Mouse (Mus musculus) cerebellum, adult 9-10 months (tissue): ENCODE data around the gene Entpd4b.
"Not testable (repeated sequence)": the region's sequence is repeated elsewhere in the genome, so short reads cannot be mapped to it uniquely, and the experiment has no call there.

Experiments
- DNase-seq: peaks from one replicate; pipeline ENCODE4 v3.0.0; 2022

Gene Entpd4b

DNA sequence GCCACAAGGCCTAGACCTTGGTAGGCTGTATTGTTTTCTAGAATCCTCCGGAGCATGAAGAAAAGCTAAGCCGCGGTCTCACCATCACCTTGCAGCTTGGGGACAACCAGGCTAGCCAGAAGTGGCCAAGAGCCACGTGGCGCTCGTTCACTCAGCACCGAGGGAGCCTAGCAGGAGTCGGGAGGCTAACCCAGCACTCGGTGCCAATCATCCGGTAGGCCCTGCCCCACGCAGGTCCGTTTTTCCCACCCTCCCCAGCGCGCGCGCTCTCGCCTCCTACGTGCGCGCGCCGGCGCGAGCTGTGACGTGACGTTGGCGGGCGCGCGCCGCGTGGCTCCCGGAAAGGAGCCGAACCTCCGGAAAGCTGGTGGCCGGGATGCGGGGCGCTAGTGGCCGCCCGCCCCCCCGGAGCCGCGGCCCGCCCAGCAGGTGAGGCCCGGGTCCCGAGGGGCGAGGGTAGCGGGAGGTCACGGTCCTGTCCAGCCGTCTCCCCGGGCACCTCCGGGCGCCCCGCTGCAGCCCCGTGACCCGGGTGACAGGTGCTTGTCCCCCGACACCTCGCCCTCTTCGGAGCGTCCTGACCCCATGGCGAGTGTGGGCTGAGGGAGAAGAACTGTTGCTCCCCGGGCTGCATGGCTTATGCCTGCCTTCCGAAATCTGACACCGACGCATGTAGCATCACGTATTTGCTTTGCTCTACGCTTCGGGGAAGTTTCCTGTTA is at the start of gene Entpd4b:
Gene Entpd4b, plus strand, starts transcription at position 315 of the 722 bp plus-strand sequence.
- not testable (repeated sequence) for DNase-seq

DNA sequence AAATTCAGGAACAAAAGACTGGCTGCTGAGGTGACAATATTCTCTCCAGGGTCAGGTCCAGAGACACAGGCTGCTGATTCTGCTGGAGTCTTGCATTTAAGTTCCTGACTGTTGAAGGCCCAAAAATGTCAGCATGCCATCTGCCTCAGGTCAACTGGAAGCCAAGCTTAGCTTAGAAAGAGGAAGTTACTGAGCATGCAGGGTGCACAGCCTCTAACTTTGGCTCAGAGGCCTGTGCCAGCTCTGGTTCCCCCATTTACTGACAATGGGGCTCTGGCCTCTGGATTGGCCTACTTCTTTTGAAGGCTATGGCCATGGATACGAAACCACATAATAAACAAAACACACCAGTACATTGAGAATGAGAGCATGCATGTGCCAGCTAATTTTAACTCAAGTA is 48.2 kb upstream of the Entpd4b start:
- DNase-seq: not testable (repeated sequence)

DNA sequence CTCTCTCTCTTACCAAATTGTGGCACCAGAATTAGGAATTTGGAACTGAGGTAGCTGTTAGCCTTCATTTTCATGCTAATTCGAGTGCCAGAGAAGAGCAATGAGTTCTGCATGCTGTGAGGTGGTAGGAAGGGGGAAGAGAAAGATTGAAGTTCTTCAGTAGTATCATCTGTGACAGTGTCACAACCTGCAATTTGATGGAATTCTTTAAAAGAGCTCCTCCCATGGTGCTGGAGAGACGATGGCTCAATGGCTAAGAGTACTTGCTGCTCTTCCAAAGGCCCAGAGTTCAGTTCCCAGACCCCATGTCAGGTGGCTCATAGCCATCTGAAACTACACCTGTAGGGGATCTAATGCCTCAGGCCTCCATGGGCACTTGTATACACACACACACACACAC is 42.8 kb upstream of the Entpd4b start, which contains the start of gene Gm27179:
Gene Gm27179, minus strand, starts transcription at position 101 of the 400 bp plus-strand sequence.
- DNase-seq: not testable (repeated sequence)

DNA sequence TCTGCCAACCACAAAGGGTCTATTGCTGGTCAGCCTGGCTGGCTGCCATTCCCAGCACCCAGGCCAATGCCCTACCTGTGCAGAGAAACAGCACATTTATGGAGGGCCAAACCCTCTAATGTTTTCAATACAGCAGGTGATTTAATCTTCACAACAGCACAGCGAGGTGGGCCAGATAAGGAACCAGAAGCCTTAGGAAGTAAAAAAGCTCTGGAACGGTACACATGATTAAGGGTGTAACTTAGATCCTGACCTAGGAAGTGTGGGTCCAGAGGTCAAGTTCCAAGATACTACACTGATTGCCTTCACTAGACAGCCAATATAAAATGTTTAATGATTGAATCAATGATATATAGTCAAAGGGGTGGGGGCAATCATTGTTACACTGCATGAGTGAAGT is 34.4 kb upstream of the Entpd4b start:
- DNase-seq: not testable (repeated sequence)

DNA sequence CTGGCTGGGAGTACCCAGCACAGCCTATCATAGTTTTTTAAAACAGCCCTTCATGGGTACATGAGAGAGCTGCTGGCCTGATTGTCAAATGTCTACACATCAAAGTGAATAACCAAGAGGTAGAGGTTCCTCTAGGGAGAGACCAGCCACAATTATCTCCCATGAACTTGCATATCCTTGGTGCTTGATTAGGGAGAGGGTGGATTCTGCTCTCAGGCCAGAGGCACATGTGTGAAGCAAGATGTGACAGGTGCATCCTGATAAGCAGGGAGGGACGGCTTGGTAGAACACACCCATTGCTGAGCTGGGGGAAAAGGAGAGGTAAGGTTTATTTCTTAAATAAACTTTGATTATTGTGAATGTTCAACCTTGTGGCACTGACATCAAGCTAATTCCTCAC is 32.2 kb upstream of the Entpd4b start:
- DNase-seq: not testable (repeated sequence)

DNA sequence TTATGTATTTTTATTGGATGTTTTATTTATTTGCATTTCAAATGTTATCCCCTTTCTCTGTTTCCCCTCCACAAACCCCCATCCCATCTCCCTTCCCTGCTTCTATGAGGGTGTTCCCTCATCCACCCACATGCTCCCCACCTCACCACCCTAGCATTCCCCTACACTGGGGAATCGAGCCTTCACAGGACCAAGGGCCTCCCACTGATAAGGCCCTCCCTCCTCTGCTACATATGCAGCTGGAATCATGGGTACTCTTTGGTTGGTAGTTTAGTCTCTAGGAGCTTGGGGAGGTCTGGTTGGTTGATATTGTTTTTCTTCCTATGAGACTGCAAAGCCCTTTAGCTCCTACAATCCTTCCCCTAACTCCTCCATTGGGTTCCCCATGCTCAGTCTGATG is 29.0 kb upstream of the Entpd4b start:
- DNase-seq: not testable (repeated sequence)

DNA sequence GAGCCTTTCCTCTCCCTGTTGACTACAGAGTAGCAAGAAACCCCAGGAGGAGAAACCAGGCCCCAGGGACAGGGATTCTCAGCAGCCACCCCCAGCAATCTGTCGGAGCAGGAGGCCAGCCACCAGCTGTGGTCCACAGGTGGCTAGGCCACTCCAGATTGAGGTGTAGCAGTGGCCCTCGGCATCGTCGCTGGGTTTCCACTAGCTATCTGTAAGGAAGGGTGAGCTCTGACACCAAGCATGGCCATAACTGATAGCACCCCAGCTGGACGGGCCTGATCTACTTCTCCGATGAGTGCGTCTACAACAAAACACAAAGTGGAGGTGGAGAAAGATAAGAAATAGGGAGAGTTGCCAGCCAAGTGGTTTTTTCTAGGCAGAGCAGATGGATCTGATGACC is 18.7 kb upstream of the Entpd4b start:
- not testable (repeated sequence) for DNase-seq

DNA sequence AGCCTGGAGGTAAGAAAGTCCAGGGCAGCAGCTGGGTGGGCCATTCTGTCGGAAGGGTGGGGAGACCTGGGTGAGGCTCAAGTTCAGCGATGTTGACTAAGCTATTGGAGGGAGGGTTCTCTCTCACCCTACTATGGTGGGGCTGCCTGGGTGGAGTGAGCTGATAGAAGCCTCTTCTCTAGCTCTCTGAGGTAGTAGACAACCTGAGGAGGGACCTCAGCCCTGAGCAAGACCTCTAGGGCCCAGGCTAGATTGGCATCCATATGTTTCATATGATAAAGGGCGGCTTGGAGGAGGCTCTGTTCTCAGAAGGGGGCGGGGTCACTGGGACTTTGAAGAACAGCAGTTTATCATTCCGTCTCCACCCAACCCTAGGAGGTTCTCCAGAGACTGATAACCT is 15.1 kb upstream of the Entpd4b start:
- not testable (repeated sequence) for DNase-seq

DNA sequence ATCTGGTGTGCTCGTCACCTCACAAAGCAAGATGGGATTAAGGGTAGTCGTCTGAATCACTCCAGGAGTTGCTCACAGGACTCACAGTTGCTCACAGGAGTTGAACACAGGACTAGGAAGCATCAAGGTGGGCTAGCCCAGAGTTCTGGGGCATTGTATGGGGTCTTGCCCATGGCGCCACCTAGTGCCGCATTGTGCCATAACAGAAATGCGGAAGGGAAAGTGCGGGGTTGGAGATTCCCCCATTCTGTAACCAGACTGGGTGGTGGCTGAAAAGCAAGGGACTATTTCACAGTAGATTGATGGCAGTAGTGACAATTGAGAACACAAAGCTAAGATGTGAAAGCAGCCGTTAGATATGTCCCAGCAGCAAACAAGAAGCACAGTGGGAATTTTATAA is 12.5 kb upstream of the Entpd4b start:
- DNase-seq: not testable (repeated sequence)

DNA sequence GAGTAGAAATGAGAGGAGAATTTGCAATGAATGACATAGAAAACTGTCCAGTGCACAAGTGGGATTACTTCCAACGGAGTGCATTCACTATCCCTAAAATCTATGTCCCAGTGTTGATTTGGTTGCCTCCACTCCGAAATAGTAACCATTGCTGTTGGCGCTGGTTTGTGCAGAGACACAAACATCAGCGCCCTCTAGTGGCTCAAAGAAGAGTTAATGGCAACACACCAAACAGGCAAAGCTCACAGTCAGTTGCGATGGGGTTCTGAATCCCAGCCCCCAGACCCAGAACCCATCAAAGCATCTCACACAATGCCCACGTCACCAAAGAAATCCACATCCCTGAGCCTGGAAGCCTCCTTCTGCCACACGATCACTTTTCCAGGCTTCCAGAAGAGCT is 11.2 kb upstream of the Entpd4b start:
- not testable (repeated sequence) for DNase-seq

DNA sequence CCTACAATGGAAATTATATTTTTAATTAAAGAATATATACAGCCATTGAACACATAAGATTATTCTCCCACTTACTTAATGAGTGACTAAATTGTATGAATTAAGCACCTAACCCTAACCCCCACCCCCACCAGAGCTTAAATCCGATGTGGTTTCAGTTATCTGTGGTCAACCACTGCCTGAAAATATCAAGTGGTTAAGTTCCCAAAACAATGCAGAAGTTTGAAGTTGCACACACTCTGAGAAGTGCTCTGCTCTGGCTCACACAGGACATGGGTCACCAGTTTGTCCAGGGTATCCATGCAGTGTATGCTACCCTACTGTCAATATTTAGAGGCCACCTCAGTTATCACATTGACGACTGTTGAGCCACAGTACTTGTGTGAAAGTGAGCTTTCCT is 10.2 kb upstream of the Entpd4b start:
- not testable (repeated sequence) for DNase-seq

DNA sequence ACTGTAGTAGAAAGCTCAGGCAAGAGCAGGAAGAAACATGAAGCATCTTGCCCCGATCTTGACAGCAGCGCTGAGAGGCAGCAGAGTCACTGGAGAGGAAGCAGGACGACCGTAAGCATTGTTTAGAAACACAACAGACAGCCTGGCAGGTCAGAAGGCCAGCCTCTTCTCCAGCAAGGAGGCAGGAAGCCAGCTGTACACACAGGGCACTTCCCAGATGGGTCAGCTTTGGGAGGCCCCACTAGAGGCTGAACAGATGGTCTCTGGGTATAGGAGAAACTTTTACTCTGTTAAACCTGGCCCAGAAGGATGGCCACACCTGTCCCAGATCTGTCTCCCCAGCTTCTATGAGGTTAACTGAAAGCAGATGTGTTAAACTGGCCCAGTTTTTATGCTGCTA is 7.9 kb upstream of the Entpd4b start:
- not testable (repeated sequence) for DNase-seq

DNA sequence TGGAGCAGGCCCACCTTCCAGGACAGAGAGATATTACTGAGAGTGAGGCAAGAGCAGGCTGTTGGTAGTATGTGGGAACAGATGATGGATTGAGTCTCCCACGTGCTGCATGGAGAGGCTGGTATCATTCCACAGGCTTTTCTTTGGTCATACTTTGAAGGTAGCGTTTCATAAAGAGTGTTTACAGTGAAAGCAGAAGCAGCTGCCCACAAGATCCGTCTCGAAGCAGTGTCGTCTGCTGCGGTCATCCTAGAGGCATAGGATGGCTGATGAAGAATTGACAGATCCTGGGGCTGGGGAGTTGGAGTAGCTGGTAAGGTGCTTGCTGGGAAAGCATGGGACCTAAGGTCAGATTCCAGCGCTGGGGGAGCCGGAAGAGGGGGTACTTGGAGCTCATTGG is 1.6 kb downstream of the Entpd4b start:
- not testable (repeated sequence) for DNase-seq

DNA sequence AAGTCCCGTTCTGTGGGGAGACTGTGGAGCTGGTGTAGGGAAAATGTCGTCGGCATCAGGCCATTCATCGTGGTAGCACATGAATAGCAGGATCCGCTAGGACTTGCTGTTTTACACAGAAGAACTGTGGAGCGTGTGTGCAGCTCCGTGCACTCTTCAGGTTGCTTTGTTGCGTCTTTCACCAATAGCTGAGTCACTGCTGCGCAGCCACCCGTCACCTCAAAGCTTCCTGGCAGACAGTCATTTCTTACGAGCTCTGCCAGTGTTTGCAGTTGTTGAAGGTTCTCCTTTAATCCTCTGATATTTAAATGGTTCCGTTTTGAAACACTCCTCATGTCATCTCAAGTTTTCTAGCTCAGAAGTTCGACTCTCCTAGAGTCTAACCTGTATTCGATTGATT is 2.3 kb downstream of the Entpd4b start:
- not testable (repeated sequence) for DNase-seq
